Mouse (Mus musculus) limb, embryonic 15.5 days (tissue): Measurements from ENCODE around the gene Trpc4. TPM values are rescaled to one million over a fixed set of nuclear protein-coding genes. Genes with fewer than 3 reads are reported as not detected.

Experiments
- ATAC-seq: fragments of 200-750 bp; cut with Nextera tagmentation; 2 replicates; pipeline ENCODE4 v1.8.0; 2017; ENCODE audit warnings: low read depth, moderate TSS enrichment; ENCODE audit not compliant: insufficient number of reproducible peaks, low FRiP score, low TSS enrichment
- H3K27ac ChIP-seq: fragments of 300-500 bp; sonication (generic); 2 replicates; pipeline ENCODE4 v1.5.1; 2015; ENCODE audit warnings: moderate library complexity, mild to moderate bottlenecking, inconsistent platforms
- H3K27me3 ChIP-seq: fragments of 300-500 bp; sonication (generic); 2 replicates; pipeline ENCODE4 v1.6.1; 2015; ENCODE audit warnings: inconsistent platforms
- H3K36me3 ChIP-seq: fragments of 300-500 bp; sonication (generic); 2 replicates; pipeline ENCODE4 v1.6.1; 2015; ENCODE audit warnings: inconsistent platforms
- H3K4me1 ChIP-seq: fragments of 300-500 bp; sonication (generic); 2 replicates; pipeline ENCODE4 v1.6.1; 2015; ENCODE audit warnings: inconsistent platforms
- H3K4me2 ChIP-seq: fragments of 300-500 bp; sonication (generic); 2 replicates; pipeline ENCODE4 v1.6.1; 2015; ENCODE audit warnings: mild to moderate bottlenecking, inconsistent platforms
- H3K4me3 ChIP-seq: fragments of 300-500 bp; sonication (generic); 2 replicates; pipeline ENCODE4 v1.5.1; 2015; ENCODE audit warnings: mild to moderate bottlenecking, inconsistent platforms
- H3K9ac ChIP-seq: fragments of 300-500 bp; sonication (generic); 2 replicates; pipeline ENCODE4 v1.6.1; 2015; ENCODE audit warnings: inconsistent platforms
- H3K9me3 ChIP-seq: fragments of 300-500 bp; sonication (generic); 2 replicates; pipeline ENCODE4 v1.6.1; 2016; ENCODE audit warnings: inconsistent platforms
- WGBS: fragments of 180-500 bp; shearing (Covaris S2); methylation state at CpG from one replicate; pipeline ENCODE4 v1.1.7; 2015; 5-methylcytosine and 5-hydroxymethylcytosine counted together
- polyA plus RNA-seq: library from polyadenylated mRNA; unstranded; fragments of >200 nt; fragmentation: Nextera tagmentation; extraction: Ambion mirVana; gene quantifications from 2 replicates; pipeline ENCODE4 v1.2.1, GENCODE M21; 2015

Gene Trpc4
- 0.90 and 1.1 TPM in 2 replicates for polyA plus RNA-seq

- Histone ChIP-seq H3K4me2 (peak within 1 kb of the TSS; percentile 95), H3K27ac (no peak within 1 kb of the TSS), H3K9me3 (no peaks in the 10 kb centered on the region), H3K4me3 (peak within 1 kb of the TSS; percentile 46), H3K9ac (peak within 1 kb of the TSS; percentile 21; the same call in 1 of the 2 replicates), H3K36me3 (no peaks in the 10 kb centered on the region), H3K4me1 (peaks cover 20% of the 10 kb centered on the region), H3K27me3 (peaks cover 33% of the 10 kb centered on the region)
- no peak for ATAC-seq
- under 1% methylated on average over 36 of the region's 36 CpGs for WGBS
These were observed at the start of gene Trpc4 for GRCm38 (mm10) chr3:54155639-54156315. TSS of gene Trpc4 (plus strand) at chr3:54156035.

- Histone ChIP-seq H3K4me2 (no peak overlapping the region), H3K27ac (no peak overlapping the region), H3K4me1 (no peaks in the 10 kb centered on the region), H3K9ac (no peak overlapping the region), H3K36me3 (no peaks in the 10 kb centered on the region), H3K27me3 (no peaks in the 10 kb centered on the region), H3K4me3 (no peak overlapping the region), H3K9me3 (no peaks in the 10 kb centered on the region)
- WGBS: 72% methylated on average over 9 of the region's 9 CpGs
- no peak for ATAC-seq
These were observed 44.3 kb upstream of the Trpc4 start for GRCm38 (mm10) chr3:54111489-54111888.

- H3K4me1 ChIP-seq: no peaks in the 10 kb centered on the region
- H3K9ac ChIP-seq: no peak overlapping the region
- no peaks in the 10 kb centered on the region for H3K27me3 ChIP-seq
- H3K9me3 ChIP-seq: no peaks in the 10 kb centered on the region
- no peak overlapping the region for H3K4me2 ChIP-seq
- no peak for ATAC-seq
- H3K27ac ChIP-seq: no peak overlapping the region
- WGBS: 26% methylated on average over 5 of the region's 5 CpGs
- no peak overlapping the region for H3K4me3 ChIP-seq
- no peaks in the 10 kb centered on the region for H3K36me3 ChIP-seq
These were observed 20.5 kb upstream of the Trpc4 start for GRCm38 (mm10) chr3:54135376-54135775.

- no peak for ATAC-seq
- Histone ChIP-seq H3K4me2 (no peak overlapping the region), H3K36me3 (no peaks in the 10 kb centered on the region), H3K27ac (no peak overlapping the region), H3K9ac (no peak overlapping the region), H3K27me3 (no peaks in the 10 kb centered on the region), H3K4me3 (no peak overlapping the region), H3K9me3 (no peaks in the 10 kb centered on the region), H3K4me1 (no peaks in the 10 kb centered on the region)
- 83% methylated on average over 2 of the region's 2 CpGs for WGBS
These were observed 14.5 kb upstream of the Trpc4 start for GRCm38 (mm10) chr3:54141376-54141775.

- Histone ChIP-seq H3K4me3 (peak overlapping the region; percentile 46), H3K4me2 (peak overlapping the region; percentile 95)
- WGBS: 4% methylated on average over 16 of the region's 16 CpGs
These were observed 794 bp upstream of the Trpc4 start for GRCm38 (mm10) chr3:54154844-54155638.

GRCm38 (mm10) chr3:54156316-54157000 lies 623 bp downstream of the Trpc4 start:
- Histone ChIP-seq H3K27ac (no peak overlapping the region), H3K4me3 (peak overlapping the region; percentile 46), H3K9me3 (no peaks in the 10 kb centered on the region), H3K4me1 (peaks cover 20% of the 10 kb centered on the region), H3K9ac (peak overlapping the region; percentile 21; the same call in 1 of the 2 replicates), H3K4me2 (peak overlapping the region; percentile 95), H3K36me3 (no peaks in the 10 kb centered on the region), H3K27me3 (peaks cover 33% of the 10 kb centered on the region)
- WGBS: under 1% methylated on average over 28 of the region's 28 CpGs
- no peak for ATAC-seq

More at GRCm38 (mm10) chr3:54154844-54155638, 794 bp upstream of the Trpc4 start:
- Histone ChIP-seq H3K27ac (no peak overlapping the region), H3K36me3 (no peaks in the 10 kb centered on the region), H3K9me3 (no peaks in the 10 kb centered on the region), H3K27me3 (peaks cover 33% of the 10 kb centered on the region), H3K4me1 (peaks cover 20% of the 10 kb centered on the region), H3K9ac (no peak overlapping the region)
- no peak for ATAC-seq

- no peaks in the 10 kb centered on the region for H3K27me3 ChIP-seq
- H3K4me2 ChIP-seq: no peak overlapping the region
- H3K36me3 ChIP-seq: no peaks in the 10 kb centered on the region
- H3K4me1 ChIP-seq: no peaks in the 10 kb centered on the region
- no peak overlapping the region for H3K9ac ChIP-seq
- H3K4me3 ChIP-seq: no peak overlapping the region
- ATAC-seq: no peak
- H3K27ac ChIP-seq: no peak overlapping the region
- H3K9me3 ChIP-seq: no peaks in the 10 kb centered on the region
These were observed 14.9 kb downstream of the Trpc4 start for GRCm38 (mm10) chr3:54170701-54171100.

GRCm38 (mm10) chr3:54177296-54177695 lies 21.5 kb downstream of the Trpc4 start:
- Histone ChIP-seq H3K4me3 (no peak overlapping the region), H3K27ac (no peak overlapping the region), H3K4me2 (no peak overlapping the region), H3K4me1 (no peaks in the 10 kb centered on the region), H3K9me3 (no peaks in the 10 kb centered on the region), H3K9ac (no peak overlapping the region), H3K36me3 (no peaks in the 10 kb centered on the region), H3K27me3 (no peaks in the 10 kb centered on the region)
- 76% methylated on average over 1 of the region's 1 CpGs for WGBS
- ATAC-seq: no peak

- ATAC-seq: no peak
These were observed 35.3 kb downstream of the Trpc4 start for GRCm38 (mm10) chr3:54190932-54191668.

GRCm38 (mm10) chr3:54201231-54201630 lies 45.4 kb downstream of the Trpc4 start:
- Histone ChIP-seq H3K9ac (no peak overlapping the region), H3K9me3 (no peaks in the 10 kb centered on the region), H3K4me2 (no peak overlapping the region), H3K27me3 (no peaks in the 10 kb centered on the region), H3K36me3 (no peaks in the 10 kb centered on the region), H3K27ac (no peak overlapping the region), H3K4me3 (no peak overlapping the region), H3K4me1 (0 out of 2 replicates have a peak, but pooled peaks cover 4% of the 10 kb centered on the region)
- WGBS: 82% methylated on average over 5 of the region's 5 CpGs
- ATAC-seq: no peak

More at GRCm38 (mm10) chr3:54190932-54191668, 35.3 kb downstream of the Trpc4 start:
- Histone ChIP-seq H3K4me2 (no peak overlapping the region), H3K27me3 (no peaks in the 10 kb centered on the region), H3K4me3 (no peak overlapping the region), H3K9ac (no peak overlapping the region), H3K36me3 (no peaks in the 10 kb centered on the region), H3K4me1 (no peaks in the 10 kb centered on the region), H3K27ac (no peak overlapping the region), H3K9me3 (no peaks in the 10 kb centered on the region)
- WGBS: 79% methylated on average over 6 of the region's 6 CpGs

GRCm38 (mm10) chr3:54204386-54204785 lies 48.6 kb downstream of the Trpc4 start:
- no peaks in the 10 kb centered on the region for H3K9me3 ChIP-seq
- no peak for ATAC-seq
- 52% methylated on average over 5 of the region's 5 CpGs for WGBS
- H3K4me1 ChIP-seq: 0 out of 2 replicates have a peak, but pooled peaks cover 4% of the 10 kb centered on the region
- no peak overlapping the region for H3K27ac ChIP-seq
- no peaks in the 10 kb centered on the region for H3K36me3 ChIP-seq
- H3K9ac ChIP-seq: no peak overlapping the region
- no peak overlapping the region for H3K4me3 ChIP-seq
- H3K4me2 ChIP-seq: no peak overlapping the region
- no peaks in the 10 kb centered on the region for H3K27me3 ChIP-seq
